Mouse (Mus musculus): ENCODE measurements around the gene Xrcc5. TPM values are rescaled to one million over a fixed set of nuclear protein-coding genes. Genes with fewer than 3 reads are reported as not detected.

Gene Xrcc5
- polyA plus RNA-seq, 1 experiment from 2014 or later, result 34.0 TPM

GRCm38 (mm10) chr1:72309744-72310424 is 2.7 kb downstream of the Xrcc5 start:
- Histone ChIP-seq H3K36me3 (ENCODE audit: control insufficient read depth, insufficient read depth, low read length) (peaks cover 5% of the 10 kb centered on the region; the same call in 1 of the 2 replicates), H3K9ac (ENCODE audit: low read depth, low read length) (no peak overlapping the region), H3K4me2 (ENCODE audit: low read depth, low read length) (no peak overlapping the region), H3K4me3 (ENCODE audit: low read length) (no peak overlapping the region), H3K9me3 (ENCODE audit: control insufficient read depth, low read length) (no peaks in the 10 kb centered on the region), H3K27me3 (replicated peaks; ENCODE audit: control insufficient read depth, insufficient read depth, low read length) (no peaks in the 10 kb centered on the region), H3K27ac (ENCODE audit: low read length) (no peak overlapping the region), H3K4me1 (ENCODE audit: control insufficient read depth, insufficient read depth, low read length) (no peaks in the 10 kb centered on the region)
- 68% methylated on average over 6 of the region's 6 CpGs for WGBS
- ATAC-seq, result no peak

GRCm38 (mm10) chr1:72312701-72313398 is 5.6 kb downstream of the Xrcc5 start:
- 80% methylated on average over 9 of the region's 9 CpGs for WGBS
- Histone ChIP-seq H3K36me3 (ENCODE audit: control insufficient read depth, insufficient read depth, low read length) (peaks cover 8% of the 10 kb centered on the region; the same call in 1 of the 2 replicates), H3K4me1 (ENCODE audit: control insufficient read depth, insufficient read depth, low read length) (no peaks in the 10 kb centered on the region), H3K9me3 (ENCODE audit: control insufficient read depth, low read length) (no peaks in the 10 kb centered on the region), H3K9ac (ENCODE audit: low read depth, low read length) (no peak overlapping the region), H3K4me2 (ENCODE audit: low read depth, low read length) (no peak overlapping the region), H3K4me3 (ENCODE audit: low read length) (no peak overlapping the region), H3K27me3 (replicated peaks; ENCODE audit: control insufficient read depth, insufficient read depth, low read length) (no peaks in the 10 kb centered on the region), H3K27ac (ENCODE audit: low read length) (no peak overlapping the region)
- ATAC-seq, result no peak

GRCm38 (mm10) chr1:72313399-72314039 is 6.3 kb downstream of the Xrcc5 start:
- H3K36me3 ChIP-seq (ENCODE audit: control insufficient read depth, insufficient read depth, low read length), result peaks cover 8% of the 10 kb centered on the region; the same call in 1 of the 2 replicates
- 78% methylated on average over 5 of the region's 5 CpGs for WGBS
- H3K9me3 ChIP-seq (ENCODE audit: control insufficient read depth, low read length), result no peaks in the 10 kb centered on the region
- no peak for ATAC-seq
- H3K4me2 ChIP-seq (ENCODE audit: low read depth, low read length), result no peak overlapping the region
- H3K9ac ChIP-seq (ENCODE audit: low read depth, low read length), result no peak overlapping the region
- H3K27ac ChIP-seq (ENCODE audit: low read length), result no peak overlapping the region
- H3K27me3 ChIP-seq (replicated peaks; ENCODE audit: control insufficient read depth, insufficient read depth, low read length), result no peaks in the 10 kb centered on the region
- H3K4me3 ChIP-seq (ENCODE audit: low read length), result no peak overlapping the region
- no peaks in the 10 kb centered on the region for H3K4me1 ChIP-seq (ENCODE audit: control insufficient read depth, insufficient read depth, low read length)

- Histone ChIP-seq H3K4me1 (ENCODE audit: control insufficient read depth, insufficient read depth, low read length) (no peaks in the 10 kb centered on the region), H3K27ac (ENCODE audit: low read length) (no peak overlapping the region), H3K9me3 (ENCODE audit: control insufficient read depth, low read length) (no peaks in the 10 kb centered on the region), H3K36me3 (ENCODE audit: control insufficient read depth, insufficient read depth, low read length) (peaks cover 8% of the 10 kb centered on the region; the same call in 1 of the 2 replicates), H3K27me3 (replicated peaks; ENCODE audit: control insufficient read depth, insufficient read depth, low read length) (no peaks in the 10 kb centered on the region), H3K4me3 (ENCODE audit: low read length) (no peak overlapping the region), H3K9ac (ENCODE audit: low read depth, low read length) (no peak overlapping the region), H3K4me2 (ENCODE audit: low read depth, low read length) (no peak overlapping the region)
- WGBS, result 89% methylated on average over 4 of the region's 4 CpGs
- ATAC-seq, result no peak
These were observed 8.2 kb downstream of the Xrcc5 start for GRCm38 (mm10) chr1:72315447-72315846.

- no peak overlapping the region for H3K9ac ChIP-seq (ENCODE audit: low read depth, low read length)
- H3K27me3 ChIP-seq (replicated peaks; ENCODE audit: control insufficient read depth, insufficient read depth, low read length), result no peaks in the 10 kb centered on the region
- no peak overlapping the region for H3K4me3 ChIP-seq (ENCODE audit: low read length)
- ATAC-seq, result no peak
- H3K27ac ChIP-seq (ENCODE audit: low read length), result no peak overlapping the region
- no peaks in the 10 kb centered on the region for H3K4me1 ChIP-seq (ENCODE audit: control insufficient read depth, insufficient read depth, low read length)
- H3K9me3 ChIP-seq (ENCODE audit: control insufficient read depth, low read length), result no peaks in the 10 kb centered on the region
- WGBS, result 82% methylated on average over 8 of the region's 8 CpGs
- no peak overlapping the region for H3K4me2 ChIP-seq (ENCODE audit: low read depth, low read length)
- peaks cover 8% of the 10 kb centered on the region; the same call in 1 of the 2 replicates for H3K36me3 ChIP-seq (ENCODE audit: control insufficient read depth, insufficient read depth, low read length)
These were observed 9.2 kb downstream of the Xrcc5 start for GRCm38 (mm10) chr1:72316409-72316808.

GRCm38 (mm10) chr1:72316901-72317300 is 9.7 kb downstream of the Xrcc5 start:
- ATAC-seq, result no peak
- WGBS, result 73% methylated on average over 7 of the region's 7 CpGs

GRCm38 (mm10) chr1:72320759-72321158 is 13.5 kb downstream of the Xrcc5 start:
- H3K27ac ChIP-seq (ENCODE audit: low read length), result no peak overlapping the region
- no peaks in the 10 kb centered on the region for H3K9me3 ChIP-seq (ENCODE audit: control insufficient read depth, low read length)
- ATAC-seq, result no peak
- H3K4me3 ChIP-seq (ENCODE audit: low read length), result no peak overlapping the region
- H3K36me3 ChIP-seq (ENCODE audit: control insufficient read depth, insufficient read depth, low read length), result no peaks in the 10 kb centered on the region
- no peak overlapping the region for H3K4me2 ChIP-seq (ENCODE audit: low read depth, low read length)
- WGBS, result 92% methylated on average over 5 of the region's 5 CpGs
- no peak overlapping the region for H3K9ac ChIP-seq (ENCODE audit: low read depth, low read length)
- no peaks in the 10 kb centered on the region for H3K27me3 ChIP-seq (replicated peaks; ENCODE audit: control insufficient read depth, insufficient read depth, low read length)
- no peaks in the 10 kb centered on the region for H3K4me1 ChIP-seq (ENCODE audit: control insufficient read depth, insufficient read depth, low read length)

More at GRCm38 (mm10) chr1:72316901-72317300, 9.7 kb downstream of the Xrcc5 start:
- no peak overlapping the region for H3K27ac ChIP-seq (ENCODE audit: low read length)
- no peak overlapping the region for H3K4me2 ChIP-seq (ENCODE audit: low read depth, low read length)
- no peak overlapping the region for H3K9ac ChIP-seq (ENCODE audit: low read depth, low read length)
- peaks cover 5% of the 10 kb centered on the region; the same call in 1 of the 2 replicates for H3K36me3 ChIP-seq (ENCODE audit: control insufficient read depth, insufficient read depth, low read length)
- H3K27me3 ChIP-seq (replicated peaks; ENCODE audit: control insufficient read depth, insufficient read depth, low read length), result no peaks in the 10 kb centered on the region
- H3K4me1 ChIP-seq (ENCODE audit: control insufficient read depth, insufficient read depth, low read length), result no peaks in the 10 kb centered on the region
- no peaks in the 10 kb centered on the region for H3K9me3 ChIP-seq (ENCODE audit: control insufficient read depth, low read length)
- H3K4me3 ChIP-seq (ENCODE audit: low read length), result no peak overlapping the region

- Histone ChIP-seq H3K9me3 (ENCODE audit: control insufficient read depth, low read length) (no peaks in the 10 kb centered on the region), H3K9ac (ENCODE audit: low read depth, low read length) (no peak overlapping the region), H3K27me3 (replicated peaks; ENCODE audit: control insufficient read depth, insufficient read depth, low read length) (no peaks in the 10 kb centered on the region), H3K27ac (ENCODE audit: low read length) (no peak overlapping the region), H3K4me2 (ENCODE audit: low read depth, low read length) (no peak overlapping the region), H3K36me3 (ENCODE audit: control insufficient read depth, insufficient read depth, low read length) (peaks cover 4% of the 10 kb centered on the region; the same call in 1 of the 2 replicates), H3K4me1 (ENCODE audit: control insufficient read depth, insufficient read depth, low read length) (no peaks in the 10 kb centered on the region), H3K4me3 (ENCODE audit: low read length) (no peak overlapping the region)
- 88% methylated on average over 4 of the region's 4 CpGs for WGBS
- ATAC-seq, result no peak
These were observed 16.0 kb downstream of the Xrcc5 start for GRCm38 (mm10) chr1:72323248-72323647.

GRCm38 (mm10) chr1:72326162-72326821 is 19.1 kb downstream of the Xrcc5 start:
- WGBS, result 92% methylated on average over 11 of the region's 11 CpGs
- Histone ChIP-seq H3K27me3 (replicated peaks; ENCODE audit: control insufficient read depth, insufficient read depth, low read length) (no peaks in the 10 kb centered on the region), H3K4me3 (ENCODE audit: low read length) (no peak overlapping the region), H3K4me1 (ENCODE audit: control insufficient read depth, insufficient read depth, low read length) (no peaks in the 10 kb centered on the region), H3K9ac (ENCODE audit: low read depth, low read length) (no peak overlapping the region), H3K27ac (ENCODE audit: low read length) (no peak overlapping the region), H3K9me3 (ENCODE audit: control insufficient read depth, low read length) (no peaks in the 10 kb centered on the region), H3K36me3 (ENCODE audit: control insufficient read depth, insufficient read depth, low read length) (peaks cover 6% of the 10 kb centered on the region; the same call in 1 of the 2 replicates), H3K4me2 (ENCODE audit: low read depth, low read length) (no peak overlapping the region)
- ATAC-seq, result no peak

All from intestine, embryonic 16.5 days (tissue).